Mouse (Mus musculus) bone marrow macrophage, adult 2 months (primary cell): ENCODE measurements around the gene Arfip1.

ENCODE experiments used
- CTCF ChIP-seq: IDR thresholded peaks from 2 replicates; pipeline ENCODE4 v1.5.1; 2012; ENCODE audit warnings: low read depth, mild to moderate bottlenecking, low read length, moderate library complexity
- POLR2A ChIP-seq: IDR thresholded peaks from 2 replicates; pipeline ENCODE4 v1.6.1; 2012; ENCODE audit warnings: mild to moderate bottlenecking, low read depth, low read length, borderline replicate concordance

- TF ChIP-seq CTCF: no peak
- TF ChIP-seq POLR2A: no peak
These were observed 33.4 kb upstream of the Arfip1 start for GRCm38 (mm10) chr3:84615856-84616225.
